Mouse (Mus musculus): ENCODE measurements around the gene Ankrd13d.

GRCm38 (mm10) chr19:4234548-4234947 is 48.4 kb downstream of the Ankrd13d start:
- no peak for TF ChIP-seq ZC3H11A (IDR thresholded peaks at IDR 0.05; ENCODE audit: low read depth, low read length)
- no peak for TF ChIP-seq JUN (IDR thresholded peaks at IDR 0.05; ENCODE audit: insufficient read depth, low read depth, low read length)
- TF ChIP-seq USF2 (conservative IDR thresholded peaks at IDR 0.05; ENCODE audit: low read depth, low read length): no peak
- TF ChIP-seq POLR2A (IDR thresholded peaks at IDR 0.05; ENCODE audit: low read depth, low read length): no peak
- TF ChIP-seq TCF12 (IDR thresholded peaks at IDR 0.05; ENCODE audit: low read depth, low read length): no peak
